Mouse (Mus musculus) limb, embryonic 10.5 days (tissue): Measurements from ENCODE around the gene Mt3. TPM values are rescaled to one million over a fixed set of nuclear protein-coding genes. Genes with fewer than 3 reads are reported as not detected.
"Not testable (repeated sequence)": the region's sequence is repeated elsewhere in the genome, so short reads cannot be mapped to it uniquely, and the experiment has no call there.

Experiments
- DNase-seq: peaks from one replicate; pipeline ENCODE4 v3.0.0-alpha.2; 2017; ENCODE audit warnings: low spot score
- H3K27ac ChIP-seq: fragments of 300-500 bp; sonication (generic); 2 replicates; pipeline ENCODE4 v1.5.1; 2016; ENCODE audit warnings: mild to moderate bottlenecking
- H3K27me3 ChIP-seq: fragments of 300-500 bp; sonication (generic); 2 replicates; pipeline ENCODE4 v1.6.1; 2016; ENCODE audit warnings: low read depth, mild to moderate bottlenecking; ENCODE audit not compliant: poor library complexity, severe bottlenecking
- H3K36me3 ChIP-seq: fragments of 300-500 bp; sonication (generic); 2 replicates; pipeline ENCODE4 v1.6.1; 2016; ENCODE audit warnings: mild to moderate bottlenecking, moderate library complexity
- H3K4me1 ChIP-seq: fragments of 300-500 bp; sonication (generic); 2 replicates; pipeline ENCODE4 v1.6.1; 2016
- H3K4me3 ChIP-seq: fragments of 300-500 bp; sonication (generic); 2 replicates; pipeline ENCODE4 v1.5.1; 2016; ENCODE audit warnings: mild to moderate bottlenecking, moderate library complexity
- H3K9me3 ChIP-seq: fragments of 300-500 bp; sonication (generic); replicated peaks from 2 replicates; pipeline ENCODE4 v1.6.1; 2016; ENCODE audit warnings: mild to moderate bottlenecking
- WGBS: fragments of 180-500 bp; shearing (Covaris S2); methylation state at CpG from one replicate; pipeline ENCODE4 v1.1.7; 2016; 5-methylcytosine and 5-hydroxymethylcytosine counted together
- polyA plus RNA-seq: library from polyadenylated mRNA; unstranded; fragments of >200 nt; fragmentation: Nextera tagmentation; extraction: Ambion mirVana; gene quantifications from 2 replicates; pipeline ENCODE4 v1.2.1, GENCODE M21; 2016

The Mt3 gene
- polyA plus RNA-seq, 1 experiment from 2014 or later = 0.30 TPM

DNA sequence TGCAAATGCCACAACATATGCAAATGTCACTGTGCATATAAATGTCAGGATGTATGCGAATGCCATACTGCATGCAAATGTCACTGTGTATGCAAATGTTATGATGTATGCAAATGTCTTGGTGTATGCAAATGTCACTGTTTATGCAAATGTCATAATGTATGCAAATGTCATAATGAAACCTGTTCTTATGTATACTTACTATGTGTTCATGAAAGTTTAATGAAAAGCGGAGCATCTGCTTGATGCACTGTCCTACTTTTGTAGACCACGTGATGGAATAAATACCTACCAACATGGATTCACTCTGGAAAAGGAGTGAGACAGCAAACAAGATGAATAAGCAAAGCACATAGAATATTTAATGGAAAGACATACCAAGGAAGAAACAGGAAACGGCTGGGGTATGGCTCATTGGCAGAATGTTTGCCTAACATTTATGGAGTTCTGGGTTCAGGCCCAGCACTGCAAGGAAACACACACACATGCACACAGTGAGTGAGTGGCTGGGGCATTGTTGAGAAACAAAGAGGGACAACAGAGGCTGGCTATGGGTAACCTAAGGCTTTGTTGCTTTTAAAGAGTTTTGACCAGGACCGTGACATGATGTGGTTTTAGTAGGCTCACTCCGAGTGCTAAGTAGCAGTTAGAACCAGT is 23.1 kb upstream of the Mt3 start:
- H3K9me3 ChIP-seq = no peaks in the 10 kb centered on the region
- no peak overlapping the region for H3K27ac ChIP-seq
- WGBS = 90% methylated on average over 6 of the region's 6 CpGs

DNA sequence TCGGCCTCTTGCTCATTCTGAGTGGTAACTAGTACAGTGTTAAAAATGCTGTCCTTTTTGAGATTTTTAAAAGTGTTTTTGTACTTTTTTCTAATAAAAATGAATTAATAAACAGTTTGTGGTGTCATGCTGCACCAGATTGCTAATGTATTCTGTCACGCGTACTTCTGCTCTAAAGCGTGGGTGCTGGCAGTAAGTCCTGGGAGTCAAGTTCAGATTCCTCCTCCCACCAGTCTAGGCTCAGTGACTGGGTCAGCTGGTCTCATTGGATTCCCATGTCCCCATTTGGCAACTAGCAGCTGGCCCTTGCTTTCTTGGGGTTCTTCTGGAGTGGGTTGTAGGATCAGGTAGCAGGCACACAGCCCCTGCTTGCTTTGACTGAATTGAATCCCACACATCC is 22.3 kb upstream of the Mt3 start:
- H3K9me3 ChIP-seq = no peaks in the 10 kb centered on the region
- no peaks in the 10 kb centered on the region for H3K4me1 ChIP-seq
- H3K27ac ChIP-seq = no peak overlapping the region
- no peak overlapping the region for H3K4me3 ChIP-seq
- H3K36me3 ChIP-seq = no peaks in the 10 kb centered on the region
- H3K27me3 ChIP-seq = no peaks in the 10 kb centered on the region
- WGBS = 92% methylated on average over 4 of the region's 4 CpGs
- no peak for DNase-seq

More for the DNA sequence above, 23.1 kb upstream of the Mt3 start:
- DNase-seq = no peak
- no peaks in the 10 kb centered on the region for H3K4me1 ChIP-seq
- no peak overlapping the region for H3K4me3 ChIP-seq
- H3K27me3 ChIP-seq = no peaks in the 10 kb centered on the region
- no peaks in the 10 kb centered on the region for H3K36me3 ChIP-seq

DNA sequence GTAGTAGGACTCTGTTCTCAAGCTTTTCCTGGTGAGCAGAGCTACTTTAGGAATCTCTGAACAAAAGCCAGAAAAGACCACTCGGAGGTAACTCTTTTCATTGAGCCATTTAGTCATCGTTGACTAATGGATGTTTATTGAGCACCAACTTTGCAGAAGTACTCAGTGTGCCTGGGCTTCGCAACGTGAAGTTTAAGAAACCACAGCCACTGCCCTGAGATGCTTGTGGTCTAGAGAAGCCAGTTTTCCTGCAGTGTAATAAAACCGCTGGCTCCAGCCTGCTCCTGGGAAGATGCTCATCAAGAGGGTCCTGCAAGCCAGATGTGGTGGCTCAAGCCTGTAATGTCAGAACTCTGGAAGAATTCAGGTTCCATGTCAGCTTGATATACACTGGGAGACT is 20.3 kb upstream of the Mt3 start:
- 79% methylated on average over 5 of the region's 5 CpGs for WGBS
- peaks cover 8% of the 10 kb centered on the region; the same call in 1 of the 2 replicates for H3K4me1 ChIP-seq

DNA sequence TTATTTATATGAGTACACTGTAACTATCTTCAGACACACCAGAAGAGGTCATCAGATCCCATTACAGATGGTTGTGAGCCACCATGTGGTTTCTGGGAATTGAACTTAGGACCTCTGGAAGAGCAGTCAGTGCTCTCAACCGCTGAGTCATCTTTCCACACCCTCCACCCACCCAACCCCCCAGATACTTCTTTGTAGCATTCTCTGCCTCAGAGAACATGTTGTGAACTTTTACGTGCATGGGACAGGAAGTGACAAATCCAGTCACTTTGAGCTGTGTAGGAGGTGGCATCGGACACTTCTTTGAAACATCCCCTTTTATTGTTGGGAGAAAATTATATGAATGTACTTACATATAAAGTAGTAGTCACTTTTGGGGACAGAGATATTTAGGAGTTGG is 17.8 kb upstream of the Mt3 start:
- H3K4me1 ChIP-seq, H3K9me3 ChIP-seq, H3K27ac ChIP-seq, H3K4me3 ChIP-seq, H3K27me3 ChIP-seq, DNase-seq, H3K36me3 ChIP-seq: not testable (repeated sequence)
- WGBS = 66% methylated on average over 3 of the region's 3 CpGs

More for the DNA sequence above, 20.3 kb upstream of the Mt3 start:
- H3K4me3 ChIP-seq = no peak overlapping the region
- no peaks in the 10 kb centered on the region for H3K36me3 ChIP-seq
- H3K9me3 ChIP-seq = no peaks in the 10 kb centered on the region
- H3K27me3 ChIP-seq = no peaks in the 10 kb centered on the region
- H3K27ac ChIP-seq = no peak overlapping the region
- DNase-seq = no peak

DNA sequence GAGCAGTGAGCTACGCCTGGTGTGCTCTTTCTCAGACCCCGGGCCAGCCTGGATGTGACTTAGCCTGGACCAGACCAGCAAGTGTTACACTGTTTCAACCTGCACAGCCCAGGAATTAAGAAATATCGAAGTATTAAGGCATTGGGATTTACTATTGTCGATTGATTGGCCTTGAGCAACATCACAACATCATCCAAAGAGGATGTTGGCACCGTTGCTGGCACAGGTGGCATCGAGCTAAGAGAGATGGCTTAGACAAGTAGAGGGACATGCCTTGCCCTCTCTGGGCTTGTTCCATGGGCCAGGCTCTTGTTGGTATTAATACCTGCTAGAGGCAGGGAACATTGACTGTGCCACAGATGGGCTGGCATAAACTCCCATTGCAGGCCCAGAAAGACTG is 16.9 kb upstream of the Mt3 start:
- no peak for DNase-seq
- WGBS = 87% methylated on average over 6 of the region's 6 CpGs
- no peak overlapping the region for H3K27ac ChIP-seq

DNA sequence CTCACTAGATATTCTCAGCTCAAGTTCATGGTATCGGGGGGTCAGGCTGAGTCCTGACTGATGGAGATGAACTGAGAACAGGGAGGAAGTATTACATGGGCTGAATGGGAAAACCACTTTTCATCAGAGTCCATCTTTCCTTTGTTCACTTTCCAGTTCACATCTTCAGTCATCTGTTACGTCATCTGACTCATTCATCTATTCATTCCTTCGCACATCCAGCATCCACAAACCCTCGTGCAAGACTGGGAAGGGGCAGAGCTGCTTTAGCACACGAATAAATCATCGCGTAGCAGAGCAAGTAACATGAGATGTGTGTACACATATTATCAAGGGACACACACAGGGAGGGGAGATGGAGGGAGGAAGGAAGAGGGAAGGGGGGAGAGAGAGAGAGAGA is 16.2 kb upstream of the Mt3 start:
- Histone ChIP-seq H3K36me3 (no peaks in the 10 kb centered on the region), H3K9me3 (no peaks in the 10 kb centered on the region), H3K4me1 (peaks cover 8% of the 10 kb centered on the region; the same call in 1 of the 2 replicates), H3K27ac (no peak overlapping the region), H3K4me3 (no peak overlapping the region), H3K27me3 (no peaks in the 10 kb centered on the region)
- 90% methylated on average over 7 of the region's 7 CpGs for WGBS
- DNase-seq = no peak

More for the DNA sequence above, 16.9 kb upstream of the Mt3 start:
- Histone ChIP-seq H3K4me3 (no peak overlapping the region), H3K4me1 (peaks cover 8% of the 10 kb centered on the region; the same call in 1 of the 2 replicates), H3K9me3 (no peaks in the 10 kb centered on the region), H3K27me3 (no peaks in the 10 kb centered on the region), H3K36me3 (no peaks in the 10 kb centered on the region)

DNA sequence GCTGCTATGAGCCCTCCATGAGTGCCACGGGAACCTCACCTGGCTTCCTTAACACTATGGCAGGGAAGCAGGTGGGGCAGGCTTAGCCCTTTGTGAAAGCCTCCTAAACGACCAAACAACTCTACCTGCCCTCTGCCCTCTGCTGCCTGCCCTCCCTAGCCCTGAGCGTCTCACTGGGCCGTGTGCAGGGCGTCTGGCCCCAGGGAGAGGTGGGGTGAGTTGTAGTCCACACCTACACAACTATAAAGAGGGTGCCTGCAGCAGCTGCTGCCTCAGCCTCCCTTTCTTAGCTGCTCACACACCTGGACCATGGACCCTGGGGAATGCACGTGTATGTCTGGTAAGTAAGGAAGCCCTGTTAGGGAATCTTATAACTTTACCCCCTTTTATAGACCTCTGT is 15.5 kb upstream of the Mt3 start, which contains the start of gene Mt4:
TSS of gene Mt4 (plus strand) at position 265 of the 400 bp plus-strand sequence.
- H3K27ac ChIP-seq = no peak within 1 kb of the TSS
- no peaks in the 10 kb centered on the region for H3K36me3 ChIP-seq
- 51% methylated on average over 6 of the region's 6 CpGs for WGBS
- peaks cover 8% of the 10 kb centered on the region; the same call in 1 of the 2 replicates for H3K4me1 ChIP-seq
- DNase-seq = no peak
- H3K4me3 ChIP-seq = no peak within 1 kb of the TSS
- no peaks in the 10 kb centered on the region for H3K27me3 ChIP-seq
- no peaks in the 10 kb centered on the region for H3K9me3 ChIP-seq

DNA sequence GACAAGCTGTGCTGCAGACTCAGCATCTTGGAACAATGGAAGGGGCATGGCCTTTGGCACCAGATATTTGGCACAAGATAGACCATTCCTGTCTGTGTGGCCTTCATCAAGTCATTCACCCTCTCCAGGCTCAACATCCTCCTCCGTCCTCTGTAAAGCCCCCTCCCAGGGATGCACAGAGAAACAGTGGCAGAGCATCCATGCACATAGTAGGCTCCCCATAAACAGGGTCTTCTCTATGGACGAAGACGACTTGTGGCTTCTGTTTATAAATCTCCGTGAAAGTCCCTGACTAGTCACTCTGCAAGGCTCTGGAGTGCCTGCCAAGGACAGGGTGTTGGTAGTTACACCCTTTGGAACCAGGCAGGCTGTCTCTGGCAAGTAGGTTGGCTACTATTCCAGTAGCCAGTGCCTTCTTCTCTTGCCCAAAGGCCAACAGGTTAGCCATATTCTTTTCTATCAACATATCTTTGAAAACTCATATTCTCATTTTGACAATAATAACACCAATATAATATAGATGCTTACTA is 12.1 kb upstream of the Mt3 start:
- DNase-seq = no peak
- no peaks in the 10 kb centered on the region for H3K27me3 ChIP-seq
- H3K4me3 ChIP-seq = no peak overlapping the region
- 83% methylated on average over 4 of the region's 4 CpGs for WGBS
- no peaks in the 10 kb centered on the region for H3K36me3 ChIP-seq
- no peaks in the 10 kb centered on the region for H3K9me3 ChIP-seq
- peaks cover 8% of the 10 kb centered on the region; the same call in 1 of the 2 replicates for H3K4me1 ChIP-seq
- no peak overlapping the region for H3K27ac ChIP-seq

DNA sequence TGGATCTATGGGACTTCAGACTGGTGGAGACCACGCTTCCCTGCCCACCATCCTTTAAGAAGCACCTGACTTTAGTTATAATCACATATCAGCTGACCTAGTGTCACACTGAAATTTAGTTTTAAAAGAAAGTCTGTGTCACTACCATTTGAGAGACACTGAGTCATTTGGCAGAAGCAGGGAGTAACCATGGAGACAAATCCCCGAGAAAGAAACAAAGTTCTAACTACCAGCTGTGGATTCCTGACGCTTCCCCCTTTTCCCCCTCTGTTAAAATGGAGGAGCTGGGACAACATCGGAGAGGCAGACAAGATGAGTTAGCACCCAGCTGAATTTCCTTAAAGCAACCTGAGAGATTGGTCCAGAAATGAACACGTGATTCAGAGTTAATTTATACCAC is 4.2 kb upstream of the Mt3 start:
- Histone ChIP-seq H3K9me3 (no peaks in the 10 kb centered on the region), H3K27me3 (peaks cover 31% of the 10 kb centered on the region), H3K4me3 (no peak overlapping the region), H3K4me1 (peaks cover 11% of the 10 kb centered on the region), H3K36me3 (no peaks in the 10 kb centered on the region), H3K27ac (no peak overlapping the region)
- no peak for DNase-seq
- WGBS = 59% methylated on average over 5 of the region's 5 CpGs

DNA sequence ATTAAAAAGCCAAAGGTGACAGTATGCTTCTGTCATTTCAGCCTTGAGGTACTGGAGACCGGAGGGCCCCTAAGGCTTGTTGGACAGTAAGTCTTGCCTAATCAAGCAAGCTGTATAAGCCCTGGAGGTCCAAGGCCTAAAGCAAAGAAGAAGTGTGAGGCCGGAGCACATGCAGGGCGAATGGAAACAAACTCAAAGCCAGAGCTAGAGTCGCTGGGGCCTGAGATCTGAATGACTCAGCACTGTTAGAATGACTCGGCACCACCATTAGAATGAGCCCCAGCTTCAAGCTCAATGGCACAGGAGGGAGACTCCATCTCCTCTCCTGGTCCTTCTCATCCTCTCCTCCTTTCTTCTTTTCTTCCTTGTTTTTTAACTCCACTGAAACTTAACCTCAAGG is 1.5 kb upstream of the Mt3 start:
- Histone ChIP-seq H3K4me1 (peaks cover 19% of the 10 kb centered on the region), H3K27ac (no peak overlapping the region), H3K36me3 (no peaks in the 10 kb centered on the region), H3K9me3 (no peaks in the 10 kb centered on the region), H3K27me3 (peaks cover 48% of the 10 kb centered on the region), H3K4me3 (no peak overlapping the region)
- no peak for DNase-seq
- WGBS = 80% methylated on average over 5 of the region's 5 CpGs

DNA sequence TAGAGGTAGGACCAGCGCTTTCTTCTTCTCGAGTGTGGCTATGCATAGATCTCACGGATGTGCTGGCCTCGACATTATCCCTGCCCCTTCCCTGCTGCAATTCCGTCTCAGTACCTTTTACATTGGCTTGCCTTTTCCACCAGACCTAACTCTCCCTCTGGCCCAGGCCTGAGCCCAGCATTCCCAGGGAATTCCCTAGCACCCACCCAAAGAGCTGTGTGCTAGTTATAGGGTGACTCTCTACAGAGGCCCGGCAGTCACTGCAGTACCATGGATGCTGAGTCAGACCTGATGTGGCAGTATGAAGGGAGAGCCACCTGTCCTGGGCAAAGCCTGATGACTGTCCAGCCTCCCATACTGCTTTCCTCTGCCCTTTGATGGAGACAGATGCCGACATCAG is 1.0 kb downstream of the Mt3 start:
- Histone ChIP-seq H3K9me3 (no peaks in the 10 kb centered on the region), H3K27me3 (peaks cover 48% of the 10 kb centered on the region), H3K27ac (no peak overlapping the region), H3K4me1 (peaks cover 19% of the 10 kb centered on the region), H3K36me3 (no peaks in the 10 kb centered on the region), H3K4me3 (peak overlapping the region; percentile 40; the same call in 1 of the 2 replicates)
- DNase-seq = no peak
- WGBS = 19% methylated on average over 7 of the region's 7 CpGs

DNA sequence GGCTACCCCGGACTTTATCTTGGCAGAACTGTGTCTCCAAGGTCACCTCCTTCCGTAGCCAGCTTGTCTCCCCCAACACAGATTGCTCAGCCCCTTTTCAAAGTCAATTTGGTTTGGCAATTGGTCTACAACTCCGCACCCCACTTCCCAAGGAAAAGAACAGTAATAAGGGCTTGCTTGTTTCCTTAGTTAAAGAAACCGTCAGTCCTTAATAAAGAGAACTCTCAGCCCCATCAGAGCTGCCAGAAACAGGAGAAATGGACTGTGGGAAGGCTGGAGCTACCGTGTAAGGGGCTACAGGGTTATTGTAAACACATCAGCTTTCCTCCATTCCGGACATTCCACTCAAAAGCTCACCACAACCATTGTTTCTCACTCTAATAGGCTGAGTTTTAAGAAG is 2.1 kb downstream of the Mt3 start:
- Histone ChIP-seq H3K36me3 (no peaks in the 10 kb centered on the region), H3K27ac (no peak overlapping the region), H3K4me1 (peaks cover 19% of the 10 kb centered on the region), H3K4me3 (no peak overlapping the region), H3K9me3 (no peaks in the 10 kb centered on the region), H3K27me3 (peaks cover 48% of the 10 kb centered on the region)
- 60% methylated on average over 6 of the region's 6 CpGs for WGBS
- no peak for DNase-seq

DNA sequence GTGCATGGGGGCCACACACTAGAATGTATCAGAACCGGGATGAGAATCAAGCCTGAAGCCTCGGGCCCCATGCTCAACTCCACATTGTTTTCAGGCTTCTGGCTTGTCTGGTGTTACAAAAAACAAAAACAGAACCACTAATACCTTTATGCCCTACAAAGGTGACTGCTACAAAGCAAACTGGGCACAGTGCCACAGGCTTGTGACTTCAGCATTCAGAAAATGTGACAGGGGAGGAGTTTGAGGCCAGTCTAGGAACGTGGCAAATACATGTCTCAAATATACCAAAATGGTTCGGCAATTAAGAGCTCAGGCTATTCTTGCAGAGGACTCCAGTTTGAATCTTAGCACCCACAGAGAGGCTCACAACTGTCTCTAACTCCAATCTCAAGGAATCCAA is 3.7 kb downstream of the Mt3 start:
- H3K4me1 ChIP-seq = peaks cover 19% of the 10 kb centered on the region
- no peak for DNase-seq
- peaks cover 39% of the 10 kb centered on the region for H3K27me3 ChIP-seq
- H3K36me3 ChIP-seq = no peaks in the 10 kb centered on the region
- WGBS = 84% methylated on average over 4 of the region's 4 CpGs
- no peaks in the 10 kb centered on the region for H3K9me3 ChIP-seq
- no peak overlapping the region for H3K27ac ChIP-seq
- no peak overlapping the region for H3K4me3 ChIP-seq
